Mouse (Mus musculus): ENCODE measurements around the gene Fkbp15. TPM values are rescaled to one million over a fixed set of nuclear protein-coding genes. Genes with fewer than 3 reads are reported as not detected.

Fkbp15 gene
- polyA plus RNA-seq, 1 experiment from 2014 or later: 23.6 TPM

DNA sequence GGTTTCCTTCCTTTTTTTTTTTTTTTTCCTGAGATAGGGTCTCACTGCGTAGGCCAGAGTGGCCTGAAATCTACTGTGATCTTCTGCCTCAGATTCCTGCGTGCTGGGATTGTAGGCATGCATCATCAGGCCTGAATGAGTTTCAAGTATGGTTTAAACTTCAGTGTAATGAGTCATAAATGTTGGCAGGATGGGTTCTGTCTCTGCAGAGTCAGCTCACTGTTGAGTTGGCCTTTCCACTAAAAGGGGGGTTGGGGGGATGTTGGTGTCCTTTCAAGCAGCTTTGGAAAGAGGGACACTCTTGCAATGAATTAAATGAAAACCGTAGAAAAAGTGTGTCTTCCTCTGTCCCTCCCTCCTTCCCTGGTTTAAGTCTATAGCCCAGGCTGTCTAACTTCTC lies 38.6 kb upstream of the Fkbp15 start:
- Histone ChIP-seq H3K9ac (replicated peaks; ENCODE audit: low read depth) (no peak overlapping the region), H3K36me3 (ENCODE audit: insufficient read depth, low read length) (peaks cover 33% of the 10 kb centered on the region; the same call in 1 of the 2 replicates), H3K4me1 (ENCODE audit: insufficient read depth, low read depth, low read length) (no peaks in the 10 kb centered on the region), H3K27me3 (replicated peaks; ENCODE audit: insufficient read depth, low read length) (no peaks in the 10 kb centered on the region), H3K9me3 (ENCODE audit: low read length) (no peaks in the 10 kb centered on the region), H3K4me2 (replicated peaks; ENCODE audit: low read depth, low read length) (no peak overlapping the region), H3K27ac (ENCODE audit: low read length) (no peak overlapping the region), H3K4me3 (ENCODE audit: low read depth, low read length) (no peak overlapping the region)
- 81% methylated on average over 3 of the region's 3 CpGs for WGBS
- ATAC-seq (no peak; the same call in 1 of the 2 replicates), DNase-seq (ENCODE audit: low spot score) (peak; percentile 26)
- TF ChIP-seq EP300 (IDR thresholded peaks at IDR 0.05) (no peak), CTCF (IDR thresholded peaks at IDR 0.05) (no peak)

DNA sequence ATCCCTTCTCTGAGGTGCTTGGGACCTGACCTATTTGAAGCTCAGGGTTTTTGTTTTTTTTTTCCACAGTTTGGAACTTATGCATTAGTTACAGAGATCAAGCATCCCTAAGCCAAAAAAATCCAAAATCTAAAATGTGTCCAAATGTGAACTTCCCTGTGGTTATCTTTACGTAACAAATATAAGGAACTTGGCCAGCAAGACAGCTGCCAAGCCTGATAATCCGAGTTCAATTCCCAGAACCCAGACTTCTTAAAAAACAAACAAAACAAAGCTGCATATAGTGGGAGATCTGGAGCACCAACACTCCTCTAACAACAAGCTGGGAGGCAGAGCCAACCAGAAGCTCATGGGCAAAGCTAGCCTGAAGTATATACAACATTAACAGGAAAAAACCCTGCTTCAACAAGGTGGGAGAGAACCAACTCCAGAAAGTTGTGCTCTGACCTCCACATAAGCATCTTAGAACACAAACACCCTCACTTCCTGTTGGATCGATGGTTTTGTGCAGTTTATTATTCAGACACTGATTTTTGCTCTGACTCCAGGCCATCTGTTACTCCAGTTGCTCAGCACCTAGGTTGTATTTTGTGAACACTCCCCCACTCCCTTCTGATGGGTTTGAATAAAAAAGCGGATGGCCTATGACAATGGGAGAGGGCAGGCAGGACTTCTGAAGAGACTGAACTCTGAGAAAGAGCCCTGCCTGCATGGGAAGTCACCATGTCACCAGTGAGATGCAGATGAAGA lies 37.4 kb upstream of the Fkbp15 start:
- no peak for TF ChIP-seq CTCF (IDR thresholded peaks at IDR 0.05)
- TF ChIP-seq EP300 (IDR thresholded peaks at IDR 0.05): no peak
- Histone ChIP-seq H3K4me2 (replicated peaks; ENCODE audit: low read depth, low read length) (no peak overlapping the region), H3K27me3 (replicated peaks; ENCODE audit: insufficient read depth, low read length) (no peaks in the 10 kb centered on the region), H3K27ac (ENCODE audit: low read length) (no peak overlapping the region), H3K4me3 (ENCODE audit: low read depth, low read length) (no peak overlapping the region), H3K36me3 (ENCODE audit: insufficient read depth, low read length) (peaks cover 33% of the 10 kb centered on the region; the same call in 1 of the 2 replicates), H3K4me1 (ENCODE audit: insufficient read depth, low read depth, low read length) (no peaks in the 10 kb centered on the region), H3K9ac (replicated peaks; ENCODE audit: low read depth) (0 out of 2 replicates have a peak overlapping the region, but pooled peaks have one; percentile 3), H3K9me3 (ENCODE audit: low read length) (no peaks in the 10 kb centered on the region)
- no peak for DNase-seq (ENCODE audit: low spot score)
- 74% methylated on average over 4 of the region's 4 CpGs for WGBS
- no peak for ATAC-seq

DNA sequence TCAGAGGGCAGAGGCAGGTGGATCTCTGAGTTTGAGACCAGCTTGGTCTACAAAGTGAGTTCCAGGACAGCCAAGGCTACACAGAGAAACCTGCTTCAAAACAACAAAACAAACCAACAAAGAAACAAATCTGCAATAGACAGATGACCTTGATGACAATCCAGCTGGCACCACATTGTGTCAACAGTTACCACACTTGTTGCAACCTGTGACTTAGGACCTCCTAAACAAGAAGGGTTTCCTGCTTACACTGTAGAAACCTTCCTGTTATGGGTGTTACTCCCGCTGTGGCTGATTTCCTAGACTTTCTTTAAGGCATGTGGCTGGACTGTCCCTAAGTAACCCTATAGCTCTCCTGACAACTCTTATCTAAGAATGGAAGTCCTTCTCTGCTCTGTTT lies 35.5 kb upstream of the Fkbp15 start:
- ATAC-seq (no peak), DNase-seq (ENCODE audit: low spot score) (no peak)
- H3K27ac ChIP-seq (ENCODE audit: low read length): no peak overlapping the region
- TF ChIP-seq EP300 (IDR thresholded peaks at IDR 0.05) (no peak), CTCF (IDR thresholded peaks at IDR 0.05) (no peak)
- no peak overlapping the region for H3K4me3 ChIP-seq (ENCODE audit: low read depth, low read length)
- H3K9ac ChIP-seq (replicated peaks; ENCODE audit: low read depth): no peak overlapping the region
- no peaks in the 10 kb centered on the region for H3K4me1 ChIP-seq (ENCODE audit: insufficient read depth, low read depth, low read length)
- H3K9me3 ChIP-seq (ENCODE audit: low read length): no peaks in the 10 kb centered on the region
- no peaks in the 10 kb centered on the region for H3K27me3 ChIP-seq (replicated peaks; ENCODE audit: insufficient read depth, low read length)
- no peak overlapping the region for H3K4me2 ChIP-seq (replicated peaks; ENCODE audit: low read depth, low read length)
- 62% methylated on average over 1 of the region's 1 CpGs for WGBS
- H3K36me3 ChIP-seq (ENCODE audit: insufficient read depth, low read length): peaks cover 32% of the 10 kb centered on the region; the same call in 1 of the 2 replicates

DNA sequence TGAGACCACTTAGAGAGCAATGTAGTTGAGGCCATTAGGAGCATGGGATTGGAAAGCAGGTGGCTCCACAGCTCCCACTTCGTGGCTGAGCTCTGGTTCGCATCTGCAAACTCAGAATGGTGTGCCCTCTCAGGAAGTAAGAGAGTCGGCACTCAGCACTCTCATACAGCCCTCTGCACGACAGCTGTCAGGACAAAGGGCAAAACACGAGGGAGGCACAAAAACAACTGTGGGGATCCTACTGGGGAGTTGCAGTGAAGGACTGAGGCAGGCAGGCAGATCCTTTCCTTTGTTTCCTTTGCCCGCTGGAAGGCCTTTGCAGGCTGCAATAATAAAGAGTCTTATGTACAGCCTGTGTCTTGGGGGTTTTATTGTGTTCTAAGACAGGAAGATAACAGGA lies 33.1 kb upstream of the Fkbp15 start:
- WGBS: 75% methylated on average over 6 of the region's 6 CpGs
- H3K27ac ChIP-seq (ENCODE audit: low read length): no peak overlapping the region
- H3K27me3 ChIP-seq (replicated peaks; ENCODE audit: insufficient read depth, low read length): no peaks in the 10 kb centered on the region
- no peaks in the 10 kb centered on the region for H3K9me3 ChIP-seq (ENCODE audit: low read length)
- no peak overlapping the region for H3K4me3 ChIP-seq (ENCODE audit: low read depth, low read length)
- H3K4me1 ChIP-seq (ENCODE audit: insufficient read depth, low read depth, low read length): no peaks in the 10 kb centered on the region
- TF ChIP-seq CTCF (IDR thresholded peaks at IDR 0.05): no peak
- no peak for TF ChIP-seq EP300 (IDR thresholded peaks at IDR 0.05)
- H3K9ac ChIP-seq (replicated peaks; ENCODE audit: low read depth): no peak overlapping the region
- ATAC-seq (no peak), DNase-seq (ENCODE audit: low spot score) (no peak)
- no peak overlapping the region for H3K4me2 ChIP-seq (replicated peaks; ENCODE audit: low read depth, low read length)
- H3K36me3 ChIP-seq (ENCODE audit: insufficient read depth, low read length): peaks cover 26% of the 10 kb centered on the region; the same call in 1 of the 2 replicates

DNA sequence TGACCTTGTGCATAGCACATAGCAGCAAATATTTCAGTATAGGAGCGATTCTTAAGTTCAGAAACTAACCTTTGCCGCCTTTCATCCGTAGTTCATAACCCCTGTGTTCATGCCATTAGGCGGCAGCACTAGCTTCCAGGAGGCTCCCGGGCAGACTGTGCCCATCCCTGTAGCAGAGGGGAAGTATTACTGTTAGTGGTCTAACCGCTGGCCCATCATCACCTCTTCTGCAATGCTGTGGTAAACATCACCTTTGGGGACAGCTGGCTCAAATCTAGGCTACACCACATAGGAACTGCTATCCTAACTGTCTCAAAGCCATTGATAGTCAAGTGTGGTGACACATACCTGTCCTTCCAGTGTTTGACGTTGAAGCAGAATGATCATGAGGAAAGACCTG lies 31.5 kb upstream of the Fkbp15 start:
- TF ChIP-seq CTCF (IDR thresholded peaks at IDR 0.05) (0 out of 2 replicates have a peak, but pooled peaks have one; percentile 13), EP300 (IDR thresholded peaks at IDR 0.05) (no peak)
- H3K36me3 ChIP-seq (ENCODE audit: insufficient read depth, low read length): peaks cover 27% of the 10 kb centered on the region
- H3K27me3 ChIP-seq (replicated peaks; ENCODE audit: insufficient read depth, low read length): no peaks in the 10 kb centered on the region
- no peak overlapping the region for H3K9ac ChIP-seq (replicated peaks; ENCODE audit: low read depth)
- WGBS: 78% methylated on average over 7 of the region's 7 CpGs
- H3K4me1 ChIP-seq (ENCODE audit: insufficient read depth, low read depth, low read length): no peaks in the 10 kb centered on the region
- ATAC-seq (no peak), DNase-seq (ENCODE audit: low spot score) (no peak)
- H3K4me2 ChIP-seq (replicated peaks; ENCODE audit: low read depth, low read length): no peak overlapping the region
- no peak overlapping the region for H3K4me3 ChIP-seq (ENCODE audit: low read depth, low read length)
- no peaks in the 10 kb centered on the region for H3K9me3 ChIP-seq (ENCODE audit: low read length)
- H3K27ac ChIP-seq (ENCODE audit: low read length): no peak overlapping the region

DNA sequence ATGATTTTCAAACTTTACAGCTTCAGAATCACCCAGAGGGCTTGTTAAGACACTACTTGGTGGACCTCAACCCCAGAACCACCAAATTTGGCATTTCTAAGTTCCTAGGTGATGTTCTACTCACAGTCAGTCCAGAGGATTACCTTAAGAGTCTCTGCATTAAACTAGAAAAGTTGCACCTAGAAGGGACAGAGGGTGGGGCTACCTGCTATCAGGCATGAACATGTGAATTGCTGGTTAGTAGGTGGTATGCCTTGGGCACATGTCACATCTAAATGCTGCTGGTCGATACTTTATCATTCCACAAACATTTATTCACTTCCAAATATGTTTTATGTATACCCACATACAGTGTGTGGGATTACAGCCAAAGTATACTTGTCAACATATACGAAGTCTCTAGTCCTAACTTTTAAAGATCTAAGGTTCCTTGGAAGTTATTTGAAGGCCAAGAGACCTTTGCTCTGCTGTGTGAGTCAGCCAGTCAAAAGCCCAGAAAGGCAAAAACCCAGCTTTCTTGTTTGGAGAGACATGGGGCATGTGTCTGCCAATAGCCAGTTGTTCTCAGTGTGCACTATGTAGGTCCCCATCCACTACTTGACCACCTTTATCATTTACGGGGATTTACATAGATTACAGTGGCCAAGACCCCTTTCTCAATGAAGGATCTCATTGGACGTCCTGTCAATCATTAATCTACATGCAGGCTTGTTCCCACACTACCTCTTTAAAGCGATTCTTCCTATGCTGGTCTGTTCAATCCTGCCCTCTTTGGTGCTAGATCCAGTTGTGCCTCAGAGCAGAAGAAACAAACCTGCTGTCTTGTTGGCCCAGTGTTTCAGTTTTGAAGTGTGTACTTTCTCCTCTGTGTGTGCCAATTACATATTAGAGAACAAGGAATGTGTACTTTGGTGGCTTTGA lies 29.5 kb upstream of the Fkbp15 start:
- Histone ChIP-seq H3K36me3 (ENCODE audit: insufficient read depth, low read length) (peaks cover 20% of the 10 kb centered on the region), H3K4me1 (ENCODE audit: insufficient read depth, low read depth, low read length) (no peaks in the 10 kb centered on the region), H3K4me3 (ENCODE audit: low read depth, low read length) (no peak overlapping the region), H3K27ac (ENCODE audit: low read length) (no peak overlapping the region), H3K27me3 (replicated peaks; ENCODE audit: insufficient read depth, low read length) (no peaks in the 10 kb centered on the region), H3K4me2 (replicated peaks; ENCODE audit: low read depth, low read length) (no peak overlapping the region), H3K9me3 (ENCODE audit: low read length) (no peaks in the 10 kb centered on the region), H3K9ac (replicated peaks; ENCODE audit: low read depth) (no peak overlapping the region)
- DNase-seq (ENCODE audit: low spot score) (peak; percentile 14), ATAC-seq (no peak)
- 68% methylated on average over 5 of the region's 5 CpGs for WGBS
- TF ChIP-seq CTCF (IDR thresholded peaks at IDR 0.05) (no peak), EP300 (IDR thresholded peaks at IDR 0.05) (no peak)

All from lung, postnatal 0 days (tissue).